Mouse (Mus musculus): Measurements from ENCODE around the gene Krt6b. TPM values are rescaled to one million over a fixed set of nuclear protein-coding genes. Genes with fewer than 3 reads are reported as not detected.

The Krt6b gene
- polyA plus RNA-seq (2016; fragmentation: Nextera tagmentation; extraction: Ambion mirVana): not detected in 2 replicates

DNA sequence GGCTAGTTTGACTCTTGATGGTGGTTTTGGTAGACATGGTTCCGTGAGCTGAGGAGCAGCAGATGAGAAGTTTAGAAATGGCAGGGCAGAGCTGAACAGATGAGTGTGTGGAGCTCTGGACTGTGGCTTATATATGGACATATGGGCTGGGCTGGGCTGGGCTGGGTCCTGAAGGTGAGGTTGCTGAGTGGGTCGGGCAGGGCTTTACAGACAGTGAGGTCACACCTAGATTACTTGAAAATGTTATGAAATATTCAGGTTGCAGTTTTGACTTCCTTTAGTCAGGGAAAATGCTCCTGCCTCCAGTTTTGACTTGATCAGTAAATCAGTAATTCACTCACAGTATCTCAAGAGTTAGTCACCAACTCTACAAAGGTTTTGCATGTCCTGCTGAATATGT lies at the start of gene Krt6b:
TSS of gene Krt6b (minus strand) at position 101 of the 400 bp plus-strand sequence.
- Histone ChIP-seq H3K27ac (no peak within 1 kb of the TSS), H3K9ac (no peak within 1 kb of the TSS), H3K4me2 (no peak within 1 kb of the TSS), H3K27me3 (replicated peaks) (no peaks in the 10 kb centered on the region), H3K4me1 (no peaks in the 10 kb centered on the region), H3K36me3 (no peaks in the 10 kb centered on the region), H3K4me3 (no peak within 1 kb of the TSS), H3K9me3 (replicated peaks) (no peaks in the 10 kb centered on the region)
- ATAC-seq: no peak
- 48% methylated on average over 2 of the region's 2 CpGs for WGBS (ENCODE audit: insufficient replicate concordance)

DNA sequence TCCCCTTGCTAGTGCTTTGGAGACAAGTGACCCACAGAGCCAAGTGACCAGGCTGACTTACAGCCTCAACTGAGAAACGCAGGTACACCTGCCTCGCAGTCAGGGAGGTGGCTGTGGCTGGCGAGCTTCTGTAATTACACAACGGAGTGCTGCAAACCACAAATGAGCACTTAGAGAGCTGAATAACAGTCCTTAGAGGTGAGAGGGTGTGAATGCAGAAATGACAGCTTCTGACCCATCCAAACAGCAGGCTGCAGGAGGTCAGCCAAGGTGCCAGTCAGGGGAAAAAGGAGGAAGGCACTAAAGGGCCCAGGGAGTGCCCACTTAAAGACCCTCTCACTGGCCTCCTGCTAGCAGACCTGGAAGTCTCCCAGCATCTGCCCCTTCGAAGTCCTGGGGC lies 44.6 kb upstream of the Krt6b start:
- Histone ChIP-seq H3K36me3 (no peaks in the 10 kb centered on the region), H3K4me3 (no peak overlapping the region), H3K9me3 (replicated peaks) (no peaks in the 10 kb centered on the region), H3K4me2 (no peak overlapping the region), H3K4me1 (no peaks in the 10 kb centered on the region), H3K27ac (no peak overlapping the region), H3K9ac (no peak overlapping the region), H3K27me3 (replicated peaks) (no peaks in the 10 kb centered on the region)
- 30% methylated on average over 5 of the region's 5 CpGs for WGBS (ENCODE audit: insufficient replicate concordance)
- no peak for ATAC-seq

DNA sequence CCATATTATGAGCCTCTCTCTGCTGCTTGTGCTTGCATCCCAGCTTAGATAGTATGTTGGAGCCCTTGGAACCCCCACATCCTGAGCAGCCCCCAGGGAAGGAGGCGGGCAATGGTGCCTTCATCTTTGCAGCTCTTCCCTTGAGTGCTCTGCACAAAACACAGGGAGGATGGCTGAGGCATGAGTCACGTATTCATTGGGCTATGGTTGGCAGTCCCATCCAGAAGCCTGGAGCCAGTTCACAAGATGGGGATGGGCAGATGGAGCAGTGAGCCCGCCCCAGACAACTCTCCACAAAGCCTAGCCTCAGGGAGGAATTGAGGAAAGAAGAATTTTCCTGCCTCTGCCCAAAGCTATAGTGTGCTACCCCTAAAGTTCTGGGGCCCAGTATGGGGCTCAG lies 35.7 kb upstream of the Krt6b start:
- Histone ChIP-seq H3K27me3 (replicated peaks) (0 out of 2 replicates have a peak, but pooled peaks cover 5% of the 10 kb centered on the region), H3K4me3 (no peak overlapping the region), H3K9ac (no peak overlapping the region), H3K36me3 (no peaks in the 10 kb centered on the region), H3K9me3 (replicated peaks) (no peaks in the 10 kb centered on the region), H3K27ac (no peak overlapping the region), H3K4me1 (no peaks in the 10 kb centered on the region), H3K4me2 (no peak overlapping the region)
- no peak for ATAC-seq
- WGBS (ENCODE audit: insufficient replicate concordance): 42% methylated on average over 3 of the region's 3 CpGs

DNA sequence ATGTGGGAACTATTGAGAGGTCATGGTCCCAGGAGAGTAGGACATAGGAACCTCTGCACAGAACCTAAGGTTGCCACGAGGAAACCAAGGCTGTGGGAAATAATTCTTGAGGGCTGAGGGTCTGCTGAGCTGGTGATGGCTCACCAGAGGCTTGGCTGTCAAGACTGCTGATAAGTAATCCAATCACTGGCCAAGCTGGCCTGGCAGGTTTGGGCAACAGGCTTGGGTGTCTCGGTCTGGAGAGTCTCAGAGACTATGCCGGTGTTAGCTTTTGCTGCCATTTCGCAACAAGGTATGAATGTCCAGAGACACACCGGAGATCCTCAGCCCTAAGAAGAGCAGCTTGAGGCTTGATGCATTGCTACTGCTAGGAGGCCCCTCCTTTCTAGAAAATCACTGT lies 34.3 kb upstream of the Krt6b start:
- Histone ChIP-seq H3K36me3 (no peaks in the 10 kb centered on the region), H3K27ac (no peak overlapping the region), H3K4me3 (no peak overlapping the region), H3K9ac (no peak overlapping the region), H3K4me2 (no peak overlapping the region), H3K4me1 (no peaks in the 10 kb centered on the region), H3K9me3 (replicated peaks) (no peaks in the 10 kb centered on the region), H3K27me3 (replicated peaks) (0 out of 2 replicates have a peak, but pooled peaks cover 5% of the 10 kb centered on the region)
- ATAC-seq: no peak
- 61% methylated on average over 5 of the region's 5 CpGs for WGBS (ENCODE audit: insufficient replicate concordance)

DNA sequence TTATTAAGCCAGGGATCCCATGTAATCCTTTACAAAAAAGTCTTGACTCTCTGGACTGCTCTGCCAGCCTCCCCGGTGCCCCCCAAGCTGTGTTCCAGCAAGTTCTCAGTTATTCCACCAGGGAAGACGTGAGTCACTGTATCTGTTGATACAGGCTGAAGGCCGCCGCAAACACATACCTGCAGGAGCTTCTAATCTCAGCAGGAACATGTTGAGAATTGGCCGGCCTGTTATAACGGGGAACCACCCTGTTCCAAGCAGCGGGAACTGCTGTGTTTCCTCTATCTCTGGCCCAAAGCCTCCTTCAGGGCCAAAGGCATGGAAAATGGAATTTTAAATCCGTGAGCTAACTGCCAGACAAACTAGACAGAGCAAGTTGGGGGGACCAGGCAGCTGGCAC lies 33.6 kb upstream of the Krt6b start:
- Histone ChIP-seq H3K4me2 (no peak overlapping the region), H3K4me1 (no peaks in the 10 kb centered on the region), H3K4me3 (no peak overlapping the region), H3K9me3 (replicated peaks) (no peaks in the 10 kb centered on the region), H3K27ac (no peak overlapping the region), H3K36me3 (no peaks in the 10 kb centered on the region), H3K27me3 (replicated peaks) (0 out of 2 replicates have a peak, but pooled peaks cover 5% of the 10 kb centered on the region), H3K9ac (no peak overlapping the region)
- WGBS (ENCODE audit: insufficient replicate concordance): 56% methylated on average over 8 of the region's 8 CpGs
- no peak for ATAC-seq

DNA sequence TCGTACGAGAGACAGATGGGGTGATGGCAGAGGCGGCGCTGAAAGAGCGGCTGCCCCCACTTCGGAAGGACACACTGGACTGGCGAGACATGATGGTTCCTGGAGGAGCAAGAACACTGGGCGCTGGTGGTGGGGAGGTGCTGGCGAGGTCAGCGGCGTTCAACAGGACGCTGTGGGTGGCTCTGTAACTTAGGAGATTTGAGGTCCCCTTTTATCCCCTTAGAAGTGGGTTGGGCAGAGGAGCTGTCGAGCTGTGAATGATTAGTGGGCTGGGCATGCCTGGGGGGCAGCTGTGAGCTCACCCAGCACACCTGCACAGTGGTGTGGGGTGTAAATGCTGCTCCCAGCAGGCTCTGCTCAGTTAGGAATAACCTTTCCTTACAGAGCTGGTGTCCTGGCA lies 32.6 kb upstream of the Krt6b start, which contains the start of gene Krt5:
TSS of gene Krt5 (minus strand) at position 179 of the 400 bp plus-strand sequence.
- no peaks in the 10 kb centered on the region for H3K36me3 ChIP-seq
- no peak within 1 kb of the TSS for H3K9ac ChIP-seq
- no peak within 1 kb of the TSS for H3K4me3 ChIP-seq
- H3K27ac ChIP-seq: no peak within 1 kb of the TSS
- no peaks in the 10 kb centered on the region for H3K9me3 ChIP-seq (replicated peaks)
- H3K4me1 ChIP-seq: no peaks in the 10 kb centered on the region
- H3K4me2 ChIP-seq: no peak within 1 kb of the TSS
- ATAC-seq: no peak
- WGBS (ENCODE audit: insufficient replicate concordance): 73% methylated on average over 13 of the region's 13 CpGs
- H3K27me3 ChIP-seq (replicated peaks): 0 out of 2 replicates have a peak, but pooled peaks cover 8% of the 10 kb centered on the region

DNA sequence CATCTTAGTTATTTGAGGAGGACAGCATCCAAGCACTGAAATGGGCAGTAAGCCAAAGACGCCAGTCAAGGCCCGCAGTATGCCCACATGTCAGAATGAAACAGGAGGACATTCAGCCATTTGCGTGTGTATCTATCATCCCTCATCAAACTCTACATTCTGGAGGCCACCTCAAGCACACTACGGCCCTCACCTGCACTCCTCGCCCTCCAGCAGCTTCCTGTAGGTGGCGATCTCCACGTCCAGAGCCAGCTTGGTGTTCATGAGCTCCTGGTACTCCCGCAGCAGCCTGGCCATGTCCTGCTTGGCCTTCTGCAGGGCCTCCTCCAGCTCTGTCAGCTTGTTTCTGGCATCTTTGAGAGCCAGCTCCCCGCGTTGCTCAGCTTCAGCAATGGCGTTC lies 28.6 kb upstream of the Krt6b start:
- no peak overlapping the region for H3K27ac ChIP-seq
- H3K9ac ChIP-seq: no peak overlapping the region
- H3K4me2 ChIP-seq: no peak overlapping the region
- no peak overlapping the region for H3K4me3 ChIP-seq
- 50% methylated on average over 11 of the region's 11 CpGs for WGBS (ENCODE audit: insufficient replicate concordance)
- peaks cover 8% of the 10 kb centered on the region for H3K27me3 ChIP-seq (replicated peaks)
- H3K4me1 ChIP-seq: no peaks in the 10 kb centered on the region
- no peaks in the 10 kb centered on the region for H3K9me3 ChIP-seq (replicated peaks)
- H3K36me3 ChIP-seq: no peaks in the 10 kb centered on the region
- ATAC-seq: no peak

DNA sequence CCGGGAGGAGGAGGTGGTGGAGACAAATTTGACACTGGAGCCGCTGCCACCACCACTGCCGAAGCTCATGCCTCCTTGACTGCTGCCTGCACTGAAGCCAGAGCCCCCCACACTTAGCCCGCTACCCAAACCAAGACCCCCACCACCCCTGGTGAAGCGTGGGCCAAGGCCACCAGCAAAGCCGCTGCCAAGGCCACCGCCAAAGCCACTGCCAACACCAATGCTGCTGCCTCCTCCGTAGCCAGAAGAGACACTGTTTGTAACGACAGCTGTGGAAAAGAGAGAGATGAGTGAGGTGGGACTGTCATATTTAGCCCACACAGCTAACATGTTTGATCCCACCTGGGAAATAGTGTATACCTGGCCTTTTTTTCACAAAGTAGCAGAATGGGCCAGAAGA lies 27.4 kb upstream of the Krt6b start:
- no peak overlapping the region for H3K27ac ChIP-seq
- no peaks in the 10 kb centered on the region for H3K36me3 ChIP-seq
- H3K4me2 ChIP-seq: no peak overlapping the region
- H3K9ac ChIP-seq: no peak overlapping the region
- no peaks in the 10 kb centered on the region for H3K4me1 ChIP-seq
- H3K4me3 ChIP-seq: no peak overlapping the region
- ATAC-seq: no peak
- WGBS (ENCODE audit: insufficient replicate concordance): 63% methylated on average over 9 of the region's 9 CpGs
- peaks cover 3% of the 10 kb centered on the region for H3K27me3 ChIP-seq (replicated peaks)
- H3K9me3 ChIP-seq (replicated peaks): no peaks in the 10 kb centered on the region

DNA sequence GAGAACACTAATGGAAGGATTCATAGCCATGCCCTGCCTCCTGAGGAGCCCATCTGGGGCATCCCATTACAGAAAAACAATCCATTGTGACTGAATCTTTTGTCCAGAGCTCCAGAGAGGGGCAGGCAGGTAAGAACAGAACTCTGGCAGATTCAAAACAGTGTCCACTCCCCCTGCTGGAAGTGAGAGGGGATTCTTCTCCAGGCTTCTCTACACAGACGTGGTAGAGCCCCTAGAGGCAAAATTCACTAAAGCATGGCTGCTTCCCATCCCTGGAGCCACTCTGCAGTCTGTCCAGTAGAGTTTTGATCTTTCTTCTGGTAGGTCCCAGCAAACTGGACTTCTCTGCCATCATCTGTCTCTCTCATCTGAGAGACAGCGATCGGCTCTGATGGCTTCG lies 24.0 kb upstream of the Krt6b start:
- H3K4me3 ChIP-seq: no peak overlapping the region
- H3K9me3 ChIP-seq (replicated peaks): no peaks in the 10 kb centered on the region
- no peak for ATAC-seq
- H3K27ac ChIP-seq: no peak overlapping the region
- no peaks in the 10 kb centered on the region for H3K4me1 ChIP-seq
- no peak overlapping the region for H3K4me2 ChIP-seq
- 59% methylated on average over 4 of the region's 4 CpGs for WGBS (ENCODE audit: insufficient replicate concordance)
- no peaks in the 10 kb centered on the region for H3K36me3 ChIP-seq
- no peak overlapping the region for H3K9ac ChIP-seq
- peaks cover 3% of the 10 kb centered on the region for H3K27me3 ChIP-seq (replicated peaks)

DNA sequence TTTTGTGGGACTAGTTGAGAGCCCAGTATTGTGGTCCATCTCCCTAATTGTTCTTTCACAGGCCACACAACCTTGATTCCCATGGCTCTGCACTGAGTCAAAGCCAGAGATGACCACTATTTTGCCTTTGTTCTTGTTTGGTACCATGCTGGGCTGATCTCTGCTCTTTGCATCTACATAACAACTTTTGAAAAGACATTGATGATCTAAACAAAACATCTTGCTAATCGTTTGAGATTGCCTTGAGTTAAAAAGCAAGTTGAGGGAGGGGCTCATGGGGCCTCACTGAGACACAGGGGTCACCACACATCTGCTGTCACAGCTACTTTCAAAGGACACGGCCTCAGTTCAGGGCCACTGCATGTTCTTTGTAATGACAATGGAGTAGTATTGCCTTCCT lies 22.3 kb upstream of the Krt6b start:
- Histone ChIP-seq H3K27ac (no peak overlapping the region), H3K4me1 (no peaks in the 10 kb centered on the region), H3K9ac (no peak overlapping the region), H3K4me3 (no peak overlapping the region), H3K36me3 (no peaks in the 10 kb centered on the region), H3K27me3 (replicated peaks) (no peaks in the 10 kb centered on the region; the same call in none of the 2 replicates), H3K9me3 (replicated peaks) (no peaks in the 10 kb centered on the region), H3K4me2 (no peak overlapping the region)
- no peak for ATAC-seq
- 41% methylated on average over 2 of the region's 2 CpGs for WGBS (ENCODE audit: insufficient replicate concordance)

DNA sequence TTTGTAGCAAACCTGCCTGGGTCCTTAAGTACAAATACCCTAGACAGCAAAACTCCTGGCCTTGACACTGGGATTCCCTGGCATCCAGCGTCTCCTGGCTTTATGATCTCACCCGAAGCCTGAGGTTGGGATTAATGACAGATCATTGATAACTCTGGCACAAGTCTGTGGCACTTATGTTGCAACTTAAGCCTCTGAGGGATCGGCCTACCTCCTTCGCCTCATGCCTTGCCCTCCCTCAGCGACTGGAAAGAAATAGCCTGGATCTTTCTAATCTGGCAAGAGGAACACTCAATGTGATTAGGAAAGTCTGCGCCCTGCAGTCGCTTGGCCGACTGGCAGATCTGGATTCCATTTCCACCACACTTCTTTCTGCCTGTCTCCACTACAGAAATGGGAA lies 19.8 kb upstream of the Krt6b start:
- WGBS (ENCODE audit: insufficient replicate concordance): 67% methylated on average over 8 of the region's 8 CpGs
- ATAC-seq: no peak

DNA sequence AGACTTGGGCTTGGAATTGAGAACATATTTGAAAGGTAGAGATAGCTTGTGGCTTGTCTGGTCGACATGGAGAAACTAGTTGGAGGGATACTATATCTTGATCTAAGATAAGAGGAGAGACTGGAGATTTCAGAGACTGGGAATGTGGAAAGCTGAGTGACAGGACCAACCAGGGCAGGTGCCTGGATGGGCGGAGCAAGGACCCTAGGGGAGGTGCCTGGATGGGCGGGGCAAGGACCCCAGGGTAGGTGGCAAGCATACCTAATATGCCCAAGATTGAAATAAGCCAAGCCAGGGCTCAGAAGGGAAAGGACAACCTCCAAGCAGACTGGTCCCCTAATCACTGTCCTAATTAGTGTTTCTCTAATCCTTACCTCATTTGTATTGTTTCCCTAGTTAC lies 19.1 kb upstream of the Krt6b start:
- no peaks in the 10 kb centered on the region for H3K4me1 ChIP-seq
- no peaks in the 10 kb centered on the region for H3K36me3 ChIP-seq
- H3K27me3 ChIP-seq (replicated peaks): no peaks in the 10 kb centered on the region
- no peak overlapping the region for H3K9ac ChIP-seq
- H3K27ac ChIP-seq: no peak overlapping the region
- no peak overlapping the region for H3K4me2 ChIP-seq
- 27% methylated on average over 3 of the region's 3 CpGs for WGBS (ENCODE audit: insufficient replicate concordance)
- no peak for ATAC-seq
- no peak overlapping the region for H3K4me3 ChIP-seq
- H3K9me3 ChIP-seq (replicated peaks): no peaks in the 10 kb centered on the region

More for the DNA sequence above, 19.8 kb upstream of the Krt6b start:
- Histone ChIP-seq H3K4me3 (no peak overlapping the region), H3K9ac (no peak overlapping the region), H3K9me3 (replicated peaks) (no peaks in the 10 kb centered on the region), H3K27ac (no peak overlapping the region), H3K36me3 (no peaks in the 10 kb centered on the region), H3K4me1 (no peaks in the 10 kb centered on the region), H3K4me2 (no peak overlapping the region), H3K27me3 (replicated peaks) (no peaks in the 10 kb centered on the region; the same call in 1 of the 2 replicates)
